Mouse (Mus musculus) limb, embryonic 11.5 days (tissue): ENCODE measurements around the gene Pacs2. TPM values are rescaled to one million over a fixed set of nuclear protein-coding genes. Genes with fewer than 3 reads are reported as not detected.

Experiments used
- ATAC-seq: fragments of 200-750 bp; cut with Nextera tagmentation; 2 replicates; pipeline ENCODE4 v1.8.0; 2017; ENCODE audit warnings: low read depth; ENCODE audit not compliant: insufficient number of reproducible peaks, low FRiP score, low TSS enrichment
- DNase-seq: peaks from one replicate; pipeline ENCODE4 v3.0.0-alpha.2; 2015; ENCODE audit warnings: low spot score
- H3K27ac ChIP-seq: fragments of 300-500 bp; sonication (generic); replicated peaks from 2 replicates; pipeline ENCODE4 v1.5.1; 2014; ENCODE audit warnings: low read depth, mild to moderate bottlenecking, low read length
- H3K27me3 ChIP-seq: fragments of 300-500 bp; sonication (generic); 2 replicates; pipeline ENCODE4 v1.6.1; 2014; ENCODE audit warnings: mild to moderate bottlenecking, low read length, mixed read lengths; ENCODE audit not compliant: control insufficient read depth, insufficient read depth
- H3K36me3 ChIP-seq: fragments of 300-500 bp; sonication (generic); 2 replicates; pipeline ENCODE4 v1.6.1; 2014; ENCODE audit warnings: mild to moderate bottlenecking, low read length, moderate library complexity, mixed read lengths; ENCODE audit not compliant: control insufficient read depth, insufficient read depth
- H3K4me1 ChIP-seq: fragments of 300-500 bp; sonication (generic); 2 replicates; pipeline ENCODE4 v1.6.1; 2014; ENCODE audit warnings: low read length, mixed read lengths; ENCODE audit not compliant: control insufficient read depth, insufficient read depth
- H3K4me2 ChIP-seq: fragments of 300-500 bp; sonication (generic); 2 replicates; pipeline ENCODE4 v1.6.1; 2014; ENCODE audit warnings: low read depth, mild to moderate bottlenecking, moderate library complexity; ENCODE audit not compliant: severe bottlenecking
- H3K4me3 ChIP-seq: fragments of 300-500 bp; sonication (generic); 2 replicates; pipeline ENCODE4 v1.5.1; 2014; ENCODE audit warnings: low read depth, low read length
- H3K9ac ChIP-seq: fragments of 300-500 bp; sonication (generic); 2 replicates; pipeline ENCODE4 v1.6.1; 2014; ENCODE audit warnings: mild to moderate bottlenecking, low read length
- H3K9me3 ChIP-seq: fragments of 300-500 bp; sonication (generic); 2 replicates; pipeline ENCODE4 v1.6.1; 2016; ENCODE audit warnings: low read length; ENCODE audit not compliant: control insufficient read depth
- WGBS: fragments of 180-500 bp; shearing (Covaris S2); extraction: QIAGEN DNeasy Blood & Tissue Kit; methylation state at CpG from one replicate; pipeline ENCODE4 v1.1.7; 2014; 5-methylcytosine and 5-hydroxymethylcytosine counted together
- polyA plus RNA-seq: library from polyadenylated mRNA; unstranded; fragments of >200 nt; fragmentation: Nextera tagmentation; extraction: Ambion mirVana; gene quantifications from 2 replicates; pipeline ENCODE4 v1.2.1, GENCODE M21; 2014

Pacs2 gene
- polyA plus RNA-seq, 1 experiment from 2014 or later, result 11.7 TPM

DNA sequence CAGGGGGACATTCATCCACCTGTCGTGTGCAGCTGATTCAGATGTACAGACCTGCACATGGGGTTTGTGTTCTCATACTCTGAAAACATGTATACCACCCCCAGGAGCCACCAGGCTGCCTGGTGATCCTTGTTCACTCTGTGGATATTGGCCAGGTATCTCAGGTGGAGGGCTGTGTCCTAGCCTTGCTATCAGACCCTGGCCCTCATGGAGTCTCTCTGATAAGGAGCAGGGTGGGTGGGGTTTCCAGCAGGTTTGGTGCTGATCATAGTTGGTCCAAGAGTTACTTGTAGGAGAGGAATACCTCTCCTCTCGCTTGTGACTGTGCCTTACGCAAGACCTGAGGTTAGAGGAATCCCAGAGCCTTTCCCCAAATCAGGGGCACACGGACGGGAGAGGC is 45.9 kb downstream of the Pacs2 start:
- no peak for ATAC-seq
- no peaks in the 10 kb centered on the region for H3K9me3 ChIP-seq
- no peak overlapping the region for H3K27ac ChIP-seq
- H3K9ac ChIP-seq, result no peak overlapping the region
- H3K27me3 ChIP-seq, result no peaks in the 10 kb centered on the region
- DNase-seq, result no peak
- peaks cover 6% of the 10 kb centered on the region; the same call in 1 of the 2 replicates for H3K36me3 ChIP-seq
- H3K4me2 ChIP-seq, result no peak overlapping the region
- H3K4me3 ChIP-seq, result no peak overlapping the region
- WGBS, result 92% methylated on average over 5 of the region's 5 CpGs
- no peaks in the 10 kb centered on the region for H3K4me1 ChIP-seq

DNA sequence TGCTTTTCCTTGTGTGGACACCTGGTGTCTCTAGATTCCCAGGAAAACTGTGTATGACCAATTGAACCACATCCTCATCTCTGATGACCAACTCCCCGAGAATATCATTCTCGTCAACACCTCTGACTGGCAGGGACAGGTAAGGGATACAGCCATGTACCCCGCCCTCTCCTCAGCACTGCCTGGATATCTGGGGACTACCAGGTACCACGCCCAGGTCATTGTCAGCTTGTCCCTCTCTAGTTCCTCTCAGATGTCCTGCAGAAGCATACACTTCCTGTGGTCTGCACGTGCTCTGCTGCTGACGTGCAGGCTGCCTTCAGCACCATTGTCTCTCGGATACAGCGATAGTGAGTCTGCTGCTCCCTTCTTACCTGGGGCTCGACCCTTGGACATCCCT is 47.3 kb downstream of the Pacs2 start:
- no peak overlapping the region for H3K9ac ChIP-seq
- no peaks in the 10 kb centered on the region for H3K27me3 ChIP-seq
- H3K27ac ChIP-seq, result no peak overlapping the region
- 88% methylated on average over 9 of the region's 9 CpGs for WGBS
- H3K9me3 ChIP-seq, result no peaks in the 10 kb centered on the region
- H3K36me3 ChIP-seq, result peaks cover 6% of the 10 kb centered on the region; the same call in 1 of the 2 replicates
- no peak overlapping the region for H3K4me3 ChIP-seq
- ATAC-seq (no peak), DNase-seq (no peak)
- no peaks in the 10 kb centered on the region for H3K4me1 ChIP-seq
- no peak overlapping the region for H3K4me2 ChIP-seq

DNA sequence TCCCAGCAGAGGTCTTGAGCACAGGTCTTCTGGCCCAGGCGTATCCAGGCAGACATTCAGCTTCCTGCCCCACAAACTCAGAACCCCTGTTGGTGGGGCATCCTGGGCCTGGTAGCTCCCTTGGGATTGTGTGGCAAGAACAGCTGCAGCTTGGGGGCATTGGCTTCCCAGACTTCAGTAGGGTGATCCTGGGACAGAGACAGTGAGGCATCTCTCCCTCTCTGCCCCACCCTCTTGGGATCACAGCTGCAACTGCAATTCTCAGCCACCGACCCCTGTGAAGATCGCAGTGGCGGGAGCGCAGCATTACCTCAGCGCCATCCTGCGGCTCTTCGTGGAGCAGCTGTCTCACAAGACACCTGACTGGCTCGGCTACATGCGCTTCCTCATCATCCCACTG is 47.9 kb downstream of the Pacs2 start:
- Histone ChIP-seq H3K4me1 (no peaks in the 10 kb centered on the region), H3K27ac (no peak overlapping the region), H3K27me3 (no peaks in the 10 kb centered on the region), H3K9me3 (no peaks in the 10 kb centered on the region), H3K4me3 (no peak overlapping the region), H3K36me3 (peaks cover 6% of the 10 kb centered on the region; the same call in 1 of the 2 replicates), H3K9ac (no peak overlapping the region), H3K4me2 (no peak overlapping the region)
- DNase-seq, result no peak
- 82% methylated on average over 10 of the region's 10 CpGs for WGBS
- no peak for ATAC-seq

DNA sequence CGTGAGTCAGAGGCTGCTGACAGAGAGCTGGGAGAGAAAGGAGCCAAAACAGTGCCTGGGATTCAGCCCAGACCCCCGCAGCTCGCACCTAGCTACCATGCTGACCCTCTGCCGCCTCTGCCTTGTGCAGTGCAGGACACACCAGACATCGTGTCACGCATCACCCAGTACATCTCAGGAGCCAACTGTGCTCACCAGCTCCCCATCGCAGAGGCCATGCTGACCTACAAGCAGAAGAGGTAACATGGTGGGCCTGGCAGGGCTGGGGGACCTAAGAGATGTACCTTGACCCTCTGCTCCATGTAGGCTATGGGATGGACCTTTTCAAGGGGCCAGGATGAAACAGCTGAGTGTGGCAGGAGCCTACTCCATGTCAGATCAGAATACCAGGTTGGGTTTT is 49.4 kb downstream of the Pacs2 start:
- H3K36me3 ChIP-seq, result peaks cover 6% of the 10 kb centered on the region; the same call in 1 of the 2 replicates
- no peak overlapping the region for H3K27ac ChIP-seq
- H3K27me3 ChIP-seq, result no peaks in the 10 kb centered on the region
- no peak overlapping the region for H3K4me3 ChIP-seq
- DNase-seq (no peak), ATAC-seq (no peak)
- H3K4me2 ChIP-seq, result no peak overlapping the region
- WGBS, result 91% methylated on average over 7 of the region's 7 CpGs
- H3K9me3 ChIP-seq, result no peaks in the 10 kb centered on the region
- H3K9ac ChIP-seq, result no peak overlapping the region
- H3K4me1 ChIP-seq, result no peaks in the 10 kb centered on the region

DNA sequence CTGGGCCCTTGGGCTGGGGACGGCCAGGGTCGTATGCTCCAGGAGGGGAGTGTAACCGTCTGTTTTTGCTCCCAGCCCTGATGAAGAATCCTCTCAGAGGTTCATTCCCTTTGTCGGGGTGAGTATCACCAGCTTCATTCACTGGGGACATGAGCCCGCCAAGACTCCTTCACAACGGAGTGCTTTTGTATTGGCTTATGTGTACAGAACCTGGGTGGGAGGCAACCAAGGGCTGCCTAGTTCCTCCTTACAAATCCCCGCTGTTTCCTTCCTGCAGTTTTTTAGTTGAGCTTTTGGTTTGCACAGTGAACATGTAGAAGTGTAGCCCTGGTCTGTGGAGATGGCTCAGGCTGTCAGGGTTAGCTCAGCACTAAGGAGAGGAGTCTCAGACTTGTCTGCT is 53.7 kb downstream of the Pacs2 start:
- Histone ChIP-seq H3K27me3 (no peaks in the 10 kb centered on the region), H3K4me3 (no peak overlapping the region), H3K4me1 (no peaks in the 10 kb centered on the region), H3K9me3 (no peaks in the 10 kb centered on the region), H3K4me2 (no peak overlapping the region), H3K36me3 (peaks cover 4% of the 10 kb centered on the region; the same call in 1 of the 2 replicates), H3K27ac (no peak overlapping the region), H3K9ac (no peak overlapping the region)
- DNase-seq (no peak), ATAC-seq (no peak)
- 91% methylated on average over 7 of the region's 7 CpGs for WGBS

DNA sequence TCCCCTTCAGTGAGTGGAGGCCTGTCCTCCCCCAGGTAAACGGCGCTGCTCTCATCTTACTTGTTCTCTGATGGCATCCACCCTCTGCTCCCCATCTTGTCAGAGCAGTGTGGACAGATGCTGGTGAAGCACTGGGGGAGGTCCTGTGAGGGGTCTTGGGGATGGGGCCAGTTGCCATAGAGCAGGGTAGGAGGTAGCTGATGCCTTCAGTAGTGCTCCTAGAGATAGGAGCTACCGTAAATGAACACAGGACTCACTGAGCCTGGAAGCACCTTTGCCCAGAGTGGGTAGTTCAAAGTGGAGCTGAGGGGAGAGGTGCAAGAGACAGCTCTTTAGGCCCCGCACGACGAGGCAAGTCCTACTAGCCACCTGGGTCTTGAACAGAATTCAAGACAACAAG is 55.1 kb downstream of the Pacs2 start:
- Histone ChIP-seq H3K27me3 (no peaks in the 10 kb centered on the region), H3K36me3 (0 out of 2 replicates have a peak, but pooled peaks cover 3% of the 10 kb centered on the region), H3K9me3 (no peaks in the 10 kb centered on the region), H3K4me1 (no peaks in the 10 kb centered on the region), H3K9ac (no peak overlapping the region), H3K27ac (no peak overlapping the region), H3K4me2 (no peak overlapping the region), H3K4me3 (no peak overlapping the region)
- no peak for DNase-seq
- ATAC-seq, result no peak
- WGBS, result 94% methylated on average over 6 of the region's 6 CpGs

DNA sequence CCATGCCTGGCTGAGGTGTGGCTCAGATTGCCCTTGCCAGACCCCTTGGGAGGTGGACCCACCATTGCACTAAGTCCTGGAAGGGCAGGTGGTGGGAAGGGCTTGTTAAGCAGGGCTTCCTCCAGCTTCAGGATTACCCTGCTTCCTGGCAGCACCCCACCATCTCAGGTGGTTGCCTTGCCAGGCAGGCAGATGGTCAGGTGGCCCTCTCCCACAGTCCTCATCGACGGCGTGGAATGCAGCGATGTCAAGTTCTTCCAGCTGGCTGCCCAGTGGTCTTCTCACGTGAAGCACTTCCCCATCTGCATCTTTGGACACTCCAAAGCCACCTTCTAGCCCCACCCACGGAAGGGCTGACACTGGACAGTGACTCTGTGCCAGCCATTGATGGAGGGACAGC is 57.0 kb downstream of the Pacs2 start:
- no peaks in the 10 kb centered on the region for H3K9me3 ChIP-seq
- H3K4me3 ChIP-seq, result no peak overlapping the region
- no peak overlapping the region for H3K4me2 ChIP-seq
- no peak overlapping the region for H3K27ac ChIP-seq
- 0 out of 2 replicates have a peak, but pooled peaks cover 3% of the 10 kb centered on the region for H3K36me3 ChIP-seq
- DNase-seq (no peak), ATAC-seq (no peak)
- peaks cover 4% of the 10 kb centered on the region; the same call in 1 of the 2 replicates for H3K4me1 ChIP-seq
- H3K9ac ChIP-seq, result no peak overlapping the region
- 92% methylated on average over 6 of the region's 6 CpGs for WGBS
- H3K27me3 ChIP-seq, result no peaks in the 10 kb centered on the region

DNA sequence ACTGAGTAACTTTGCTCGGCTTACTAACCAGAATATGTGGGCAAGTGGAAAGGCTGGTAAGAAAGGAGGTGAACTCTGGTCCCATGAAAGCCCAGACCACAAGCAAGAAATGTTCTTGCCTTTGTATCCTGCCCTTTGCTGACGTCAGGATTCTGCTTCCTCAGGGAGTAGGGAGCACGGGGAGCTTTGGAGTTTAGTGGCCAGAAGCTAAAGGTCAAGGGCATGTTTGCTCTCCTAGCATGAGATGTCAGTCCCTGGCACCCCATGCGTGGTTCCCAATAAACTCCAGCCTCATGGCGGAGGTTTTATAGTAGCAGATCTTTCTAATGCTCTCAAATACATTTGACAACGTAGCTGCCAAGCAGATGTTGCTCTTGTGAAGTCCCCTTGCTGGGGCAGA is 57.5 kb downstream of the Pacs2 start:
- Histone ChIP-seq H3K4me3 (no peak overlapping the region), H3K9ac (no peak overlapping the region), H3K9me3 (no peaks in the 10 kb centered on the region), H3K27me3 (no peaks in the 10 kb centered on the region), H3K36me3 (0 out of 2 replicates have a peak, but pooled peaks cover 3% of the 10 kb centered on the region), H3K4me1 (peaks cover 4% of the 10 kb centered on the region; the same call in 1 of the 2 replicates), H3K4me2 (no peak overlapping the region), H3K27ac (no peak overlapping the region)
- no peak for ATAC-seq
- DNase-seq, result no peak
- WGBS, result 86% methylated on average over 6 of the region's 6 CpGs
